Mouse (Mus musculus) stomach, postnatal 0 days (tissue): ENCODE measurements at regions not wholly inside any gene's neighbourhood (a gene's known extent, or its start where the extent isn't known, plus 50 kb on each side); places are given as distances from the start of the nearest gene placed in this dataset.

ENCODE experiments used
- CTCF ChIP-seq: IDR thresholded peaks from 2 replicates; pipeline ENCODE4 v1.5.1; 2016; ENCODE audit warnings: antibody characterized with exemption, low read depth, mild to moderate bottlenecking, moderate library complexity
- EP300 ChIP-seq: optimal IDR thresholded peaks from 2 replicates; pipeline ENCODE3; 2016; ENCODE audit warnings: antibody characterized with exemption

DNA sequence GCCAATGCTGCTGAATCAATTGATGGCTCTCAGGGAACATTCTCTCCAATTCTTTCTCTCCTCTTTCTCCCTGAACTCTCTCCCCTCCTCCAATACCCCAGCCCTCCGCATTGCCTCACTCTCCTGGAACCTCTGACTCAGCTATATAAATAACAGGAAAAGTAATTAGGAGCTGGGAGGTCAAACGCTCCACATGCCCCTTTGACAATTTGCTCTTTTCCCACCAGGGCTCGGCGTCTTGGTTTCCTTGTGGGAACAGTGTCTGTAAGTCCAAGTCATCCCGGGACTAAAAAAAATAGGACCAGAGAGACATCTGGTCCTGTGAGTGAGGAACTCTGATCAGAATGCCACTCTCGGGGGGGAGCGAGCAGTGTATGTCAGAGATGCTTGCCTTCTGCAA is 94.7 kb upstream of the Gm10181 start:
- TF ChIP-seq CTCF = no peak
- TF ChIP-seq EP300 = no peak
